In the genomic region with DNA sequence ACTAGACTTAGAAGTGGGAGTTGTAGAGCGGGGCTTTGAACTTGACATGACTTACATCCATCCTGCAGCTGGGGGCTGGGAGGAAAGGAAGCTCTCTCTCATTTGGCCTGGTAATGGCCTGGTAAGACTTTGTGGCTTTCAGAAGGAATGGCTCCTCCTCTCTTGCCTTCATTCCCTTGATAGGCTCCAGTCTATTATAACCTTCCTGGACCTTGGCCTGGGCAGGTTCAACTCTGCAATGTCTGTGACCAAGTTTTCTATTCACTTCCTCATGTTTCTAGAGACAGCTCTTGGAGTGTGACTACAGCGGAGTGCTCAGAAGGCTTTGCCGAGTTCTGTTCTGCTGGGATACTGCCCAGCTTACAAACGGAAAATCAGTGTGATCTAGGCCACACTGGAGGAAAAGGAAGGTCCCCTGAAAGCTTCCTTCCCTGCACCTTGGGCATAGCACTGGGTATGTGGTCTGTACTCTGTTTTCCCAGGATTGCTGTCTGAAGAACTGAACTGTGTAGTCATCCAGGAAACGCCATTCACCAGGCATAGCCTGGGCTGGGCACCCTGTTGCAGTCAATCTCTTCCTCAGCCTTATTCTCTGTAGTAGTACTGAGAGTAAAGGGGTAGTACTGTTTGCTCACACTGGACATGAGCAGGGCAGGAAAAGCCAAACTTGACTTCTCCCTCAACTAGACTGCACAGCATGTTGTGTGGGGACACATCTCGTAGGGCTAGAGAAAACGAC, we compare ENCODE assay signal across 24 mouse cellular contexts. TPM values are rescaled to one million over a fixed set of nuclear protein-coding genes. Genes with fewer than 3 reads are reported as not detected.
DNase-seq lines count a peak whose midpoint lies in the region; ATAC-seq and TF ChIP-seq lines count a peak whose summit lies in the region.
"Had no signal": no experiment of that assay in that cellular context is flagged by ENCODE, and none has a peak within 500 bp of the region (broad histone marks: within the 10 kb centered on the region; RNA-seq: fewer than 3 reads in every experiment).

No protein-coding gene starts in this region.

- H3K36me3 ChIP-seq in megakaryocyte, embryonic 14.5 days (replicated peaks; ENCODE audit: low read length), result peaks cover 56% of the 10 kb centered on the region
- peaks cover 32% of the 10 kb centered on the region for H3K36me3 ChIP-seq in intestine, postnatal 0 days (ENCODE audit: control insufficient read depth, insufficient read depth)
- peaks cover 52% of the 10 kb centered on the region for H3K36me3 ChIP-seq in limb, embryonic 10.5 days

- H3K9me3 ChIP-seq in megakaryocyte, embryonic 14.5 days, result no peaks in the 10 kb centered on the region
- no peaks in the 10 kb centered on the region for H3K9me3 ChIP-seq in intestine, postnatal 0 days (ENCODE audit: control insufficient read depth)
- no peaks in the 10 kb centered on the region for H3K9me3 ChIP-seq in limb, embryonic 10.5 days (replicated peaks)
- H3K9me3 ChIP-seq: embryonic facial prominence, embryonic 10.5 days; limb, embryonic 15.5 days; midbrain, embryonic 12.5 days; neural tube, embryonic 15.5 days had no signal

- peak overlapping the region; percentile 47 for H3K4me2 ChIP-seq in intestine, postnatal 0 days (replicated peaks; ENCODE audit: low read depth)
- H3K4me2 ChIP-seq: heart, embryonic 11.5 days; limb, embryonic 15.5 days; lung, embryonic 14.5 days; midbrain, embryonic 12.5 days; neural tube, embryonic 15.5 days had no signal

- no peak for TF ChIP-seq CTCF in intestine, postnatal 0 days (IDR thresholded peaks at IDR 0.05; ENCODE audit: low read depth)

- H3K4me1 ChIP-seq in megakaryocyte, embryonic 14.5 days, result peaks cover 69% of the 10 kb centered on the region
- H3K4me1 ChIP-seq in intestine, postnatal 0 days (replicated peaks; ENCODE audit: control insufficient read depth, insufficient read depth, low read length), result peaks cover 23% of the 10 kb centered on the region
- peaks cover 15% of the 10 kb centered on the region for H3K4me1 ChIP-seq in limb, embryonic 10.5 days

- ATAC-seq in megakaryocyte, adult 5-6 weeks (ENCODE audit: poor library complexity, severe bottlenecking), result no peak
- ATAC-seq in intestine, postnatal 0 days, result peak; percentile 82
- ATAC-seq: forebrain, postnatal 0 days; hindbrain, embryonic 16.5 days had no signal

- H3K27me3 ChIP-seq in megakaryocyte, embryonic 14.5 days (replicated peaks), result no peaks in the 10 kb centered on the region
- H3K27me3 ChIP-seq in intestine, postnatal 0 days (replicated peaks; ENCODE audit: control insufficient read depth, insufficient read depth, low read length), result no peaks in the 10 kb centered on the region
- H3K27me3 ChIP-seq in limb, embryonic 10.5 days (ENCODE audit: low read depth, poor library complexity, severe bottlenecking), result peaks cover 18% of the 10 kb centered on the region
- H3K27me3 ChIP-seq: neural tube, embryonic 15.5 days had no signal

- H3K27ac ChIP-seq in intestine, postnatal 0 days (ENCODE audit: low read depth, low read length), result peak overlapping the region; percentile 92
- H3K27ac ChIP-seq in limb, embryonic 10.5 days, result no peak overlapping the region
- H3K27ac ChIP-seq: embryonic facial prominence, embryonic 10.5 days; kidney, postnatal 0 days; limb, embryonic 15.5 days; liver, embryonic 14.5 days; midbrain, embryonic 12.5 days; neural tube, embryonic 15.5 days had no signal

- WGBS in intestine, postnatal 0 days, result 41% methylated on average over 7 of the region's 7 CpGs
- WGBS in large intestine, adult 2 months, result 39% methylated on average over 7 of the region's 7 CpGs
- 86% methylated on average over 7 of the region's 7 CpGs for WGBS in limb, embryonic 10.5 days

- peak; percentile 69 for DNase-seq in large intestine, adult 2 months (ENCODE audit: low read depth, low spot score)
- DNase-seq in limb, embryonic 10.5 days (ENCODE audit: low spot score), result no peak
- no peak for DNase-seq in cerebellum, postnatal 25 days
- no peak for DNase-seq in testis, postnatal 14 days (ENCODE audit: low spot score)
- DNase-seq: adrenal gland, postnatal 25 days; cerebellum, adult 8-10 months; forebrain, postnatal 0 days; gastrocnemius, postnatal 14 days; lung, embryonic 14.5 days; lung, postnatal 36 days; right cerebral cortex, adult 18-20 months; right cerebral cortex, postnatal 4 days; thymus, postnatal 25 days had no signal

- H3K9ac ChIP-seq in intestine, postnatal 0 days (ENCODE audit: low read depth, low read length), result 0 out of 2 replicates have a peak overlapping the region, but pooled peaks have one; percentile 13
- H3K9ac ChIP-seq: forebrain, postnatal 0 days; limb, embryonic 15.5 days; liver, embryonic 14.5 days; lung, embryonic 14.5 days; midbrain, embryonic 12.5 days; neural tube, embryonic 15.5 days had no signal

- H3K4me3 ChIP-seq in megakaryocyte, embryonic 14.5 days (replicated peaks), result peak overlapping the region; percentile 8
- no peak overlapping the region for H3K4me3 ChIP-seq in intestine, postnatal 0 days (ENCODE audit: low read depth, low read length)
- H3K4me3 ChIP-seq in limb, embryonic 10.5 days, result no peak overlapping the region
- H3K4me3 ChIP-seq: embryonic facial prominence, embryonic 10.5 days; limb, embryonic 15.5 days; midbrain, embryonic 12.5 days; neural tube, embryonic 15.5 days had no signal

RNA-seq across cellular contexts. Expression of a gene that starts 3.7 kb away (rescaled TPM):
- polyA plus RNA-seq in megakaryocyte, embryonic 14.5 days (2012; ENCODE audit: insufficient read depth, low replicate concordance), result 2.3 and 4.8 TPM in 2 replicates
- 0.13 and 1.5 TPM in 2 replicates for total RNA-seq in megakaryocyte, adult 5-6 weeks (2015)
- 0.26 and 0.53 TPM in 2 replicates for total RNA-seq in megakaryocyte, adult 5-6 weeks (2017)
- 1.7 and 2.0 TPM in 2 replicates for polyA plus RNA-seq in intestine, postnatal 0 days (2015; fragmentation: Nextera tagmentation; extraction: Ambion mirVana)
- polyA plus RNA-seq in large intestine, adult 2 months (2012; rRNA removed), result 13.5 and 17.3 TPM in 2 replicates
- 0.40 and 0.63 TPM in 2 replicates for polyA plus RNA-seq in limb, embryonic 10.5 days (2016; fragmentation: Nextera tagmentation; extraction: Ambion mirVana)
- polyA plus RNA-seq: heart, embryonic 11.5 days had no signal

RNA-seq across cellular contexts. Expression of a gene that starts 6.3 kb away (rescaled TPM):
- polyA plus RNA-seq in megakaryocyte, embryonic 14.5 days (2012; ENCODE audit: insufficient read depth, low replicate concordance), result 40.2 and 205 TPM in 2 replicates
- total RNA-seq in megakaryocyte, adult 5-6 weeks (2015), result 2.8 and 5.2 TPM in 2 replicates
- 2.4 and 7.0 TPM in 2 replicates for total RNA-seq in megakaryocyte, adult 5-6 weeks (2017)
- 24.6 and 28.8 TPM in 2 replicates for polyA plus RNA-seq in intestine, postnatal 0 days (2015; fragmentation: Nextera tagmentation; extraction: Ambion mirVana)
- 43.3 and 47.3 TPM in 2 replicates for polyA plus RNA-seq in large intestine, adult 2 months (2012; rRNA removed)
- 4.1 and 7.0 TPM in 2 replicates for polyA plus RNA-seq in limb, embryonic 10.5 days (2016; fragmentation: Nextera tagmentation; extraction: Ambion mirVana)

RNA-seq across cellular contexts. Expression of a gene that starts 18.5 kb away (rescaled TPM):
- 250 and 345 TPM in 2 replicates for polyA plus RNA-seq in megakaryocyte, embryonic 14.5 days (2012; ENCODE audit: insufficient read depth, low replicate concordance)
- 76.6 and 79.4 TPM in 2 replicates for total RNA-seq in megakaryocyte, adult 5-6 weeks (2015)
- 75.8 and 87.0 TPM in 2 replicates for total RNA-seq in megakaryocyte, adult 5-6 weeks (2017)
- 67.9 and 70.3 TPM in 2 replicates for polyA plus RNA-seq in intestine, postnatal 0 days (2015; fragmentation: Nextera tagmentation; extraction: Ambion mirVana)
- polyA plus RNA-seq in large intestine, adult 2 months (2012; rRNA removed), result 105 and 107 TPM in 2 replicates
- polyA plus RNA-seq in limb, embryonic 10.5 days (2016; fragmentation: Nextera tagmentation; extraction: Ambion mirVana), result 87.4 and 114 TPM in 2 replicates

RNA-seq across cellular contexts. Expression of a gene that starts 25.7 kb away (rescaled TPM):
- 7.5 and 24.0 TPM in 2 replicates for polyA plus RNA-seq in megakaryocyte, embryonic 14.5 days (2012; ENCODE audit: insufficient read depth, low replicate concordance)
- 6.3 and 6.5 TPM in 2 replicates for total RNA-seq in megakaryocyte, adult 5-6 weeks (2015)
- 3.5 and 5.4 TPM in 2 replicates for total RNA-seq in megakaryocyte, adult 5-6 weeks (2017)
- polyA plus RNA-seq in intestine, postnatal 0 days (2015; fragmentation: Nextera tagmentation; extraction: Ambion mirVana), result 7.1 and 7.9 TPM in 2 replicates
- polyA plus RNA-seq in large intestine, adult 2 months (2012; rRNA removed), result 18.0 and 21.9 TPM in 2 replicates
- 182 and 195 TPM in 2 replicates for polyA plus RNA-seq in limb, embryonic 10.5 days (2016; fragmentation: Nextera tagmentation; extraction: Ambion mirVana)
- total RNA-seq: gastrocnemius, postnatal 14 days had no signal

RNA-seq across cellular contexts. Expression of a gene that starts 39.6 kb away (rescaled TPM):
- polyA plus RNA-seq in megakaryocyte, embryonic 14.5 days (2012; ENCODE audit: insufficient read depth, low replicate concordance), result 65.8 and 76.6 TPM in 2 replicates
- total RNA-seq in megakaryocyte, adult 5-6 weeks (2015), result 64.8 and 83.6 TPM in 2 replicates
- total RNA-seq in megakaryocyte, adult 5-6 weeks (2017), result 104 and 111 TPM in 2 replicates
- 71.9 and 78.7 TPM in 2 replicates for polyA plus RNA-seq in intestine, postnatal 0 days (2015; fragmentation: Nextera tagmentation; extraction: Ambion mirVana)
- polyA plus RNA-seq in large intestine, adult 2 months (2012; rRNA removed), result 68.5 and 95.8 TPM in 2 replicates
- 138 and 172 TPM in 2 replicates for polyA plus RNA-seq in limb, embryonic 10.5 days (2016; fragmentation: Nextera tagmentation; extraction: Ambion mirVana)
